Mouse (Mus musculus) hindbrain, embryonic 10.5 days (tissue): ENCODE results near the gene Defb29. TPM values are rescaled to one million over a fixed set of nuclear protein-coding genes. Genes with fewer than 3 reads are reported as not detected.

Experiments
- DNase-seq: peaks from one replicate; pipeline ENCODE4 v3.0.0-alpha.2; 2017; ENCODE audit warnings: low spot score
- H3K27ac ChIP-seq: fragments of 300-500 bp; sonication (generic); 2 replicates; pipeline ENCODE4 v1.5.1; 2016; ENCODE audit warnings: mild to moderate bottlenecking, moderate library complexity
- H3K27me3 ChIP-seq: fragments of 300-500 bp; sonication (generic); 2 replicates; pipeline ENCODE4 v1.6.1; 2016; ENCODE audit warnings: mild to moderate bottlenecking; ENCODE audit not compliant: poor library complexity, insufficient read depth, severe bottlenecking
- H3K36me3 ChIP-seq: fragments of 300-500 bp; sonication (generic); 2 replicates; pipeline ENCODE4 v1.6.1; 2016; ENCODE audit warnings: mild to moderate bottlenecking, moderate library complexity
- H3K4me1 ChIP-seq: fragments of 300-500 bp; sonication (generic); replicated peaks from 2 replicates; pipeline ENCODE4 v1.6.1; 2016; ENCODE audit warnings: mild to moderate bottlenecking
- H3K4me3 ChIP-seq: fragments of 300-500 bp; sonication (generic); 2 replicates; pipeline ENCODE4 v1.5.1; 2016; ENCODE audit warnings: mild to moderate bottlenecking, moderate library complexity
- H3K9me3 ChIP-seq: fragments of 300-500 bp; sonication (generic); 2 replicates; pipeline ENCODE4 v1.6.1; 2016; ENCODE audit warnings: mild to moderate bottlenecking, moderate library complexity
- WGBS: fragments of 180-500 bp; shearing (Covaris S2); methylation state at CpG from one replicate; pipeline ENCODE4 v1.1.7; 2016; 5-methylcytosine and 5-hydroxymethylcytosine counted together
- polyA plus RNA-seq: library from polyadenylated mRNA; unstranded; fragments of >200 nt; fragmentation: Nextera tagmentation; extraction: Ambion mirVana; gene quantifications from 2 replicates; pipeline ENCODE4 v1.2.1, GENCODE M21; 2016

The Defb29 gene
- polyA plus RNA-seq, 1 experiment from 2014 or later = not detected

DNA sequence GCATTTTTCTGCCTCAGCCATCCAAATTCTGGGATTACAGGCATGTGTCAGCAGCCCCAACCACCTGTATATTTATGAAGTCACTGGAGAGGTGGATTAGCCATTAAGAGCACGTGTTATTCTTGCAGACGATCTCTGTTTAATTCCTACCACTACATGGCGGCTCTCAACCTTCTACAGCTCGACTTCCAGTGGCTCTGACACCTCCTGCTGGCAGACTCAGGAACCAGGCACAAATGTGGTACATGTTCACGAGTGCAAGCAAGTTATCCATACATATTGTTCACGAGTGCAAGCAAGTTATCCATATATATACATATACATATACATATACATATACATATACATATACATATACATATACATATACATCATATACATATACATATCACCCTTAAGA lies 46.7 kb downstream of the Defb29 start:
- H3K4me1 ChIP-seq = no peaks in the 10 kb centered on the region
- 78% methylated on average over 6 of the region's 6 CpGs for WGBS

DNA sequence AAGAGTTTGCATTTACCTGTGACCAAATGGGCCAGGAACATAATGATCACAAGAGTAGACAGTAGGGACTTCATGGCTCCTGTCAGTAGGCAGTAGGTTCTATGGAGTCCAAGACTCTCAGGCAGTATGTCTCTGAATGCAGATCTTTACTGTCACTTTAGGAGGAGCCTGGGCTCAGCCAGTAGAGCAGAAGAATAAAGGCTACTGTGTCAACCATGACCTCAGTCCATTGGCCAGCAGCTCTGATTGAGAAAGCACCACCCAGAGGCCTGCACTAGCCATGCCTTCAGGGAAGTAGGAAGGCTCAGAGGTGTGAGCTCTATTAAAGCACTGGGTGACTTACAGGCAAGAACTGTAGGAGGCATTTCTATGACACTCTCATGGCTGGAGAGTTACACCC lies 49.9 kb downstream of the Defb29 start, which contains the start of gene Defb22:
Gene Defb22 (minus strand): TSS at position 101 of the 400 bp plus-strand sequence.
- Histone ChIP-seq H3K4me3 (no peak within 1 kb of the TSS), H3K36me3 (no peaks in the 10 kb centered on the region), H3K27me3 (no peaks in the 10 kb centered on the region), H3K4me1 (0 out of 2 replicates have a peak, but pooled peaks cover 5% of the 10 kb centered on the region), H3K9me3 (0 out of 2 replicates have a peak, but pooled peaks cover 3% of the 10 kb centered on the region), H3K27ac (no peak within 1 kb of the TSS)
- DNase-seq = no peak

More for the DNA sequence above, 46.7 kb downstream of the Defb29 start:
- DNase-seq = no peak
- Histone ChIP-seq H3K4me3 (no peak overlapping the region), H3K36me3 (no peaks in the 10 kb centered on the region), H3K27me3 (no peaks in the 10 kb centered on the region), H3K27ac (no peak overlapping the region), H3K9me3 (no peaks in the 10 kb centered on the region)

Other genes starting within 250 kb of the Defb29 start
- gene Tbc1d20, start 246.3 kb downstream of the Defb29 start, polyA plus RNA-seq = 27.7 and 30.0 TPM in 2 replicates
- 91.4 and 93.2 TPM in 2 replicates for gene Rbck1, start 207.4 kb downstream of the Defb29 start, polyA plus RNA-seq
- 1.3 and 3.0 TPM in 2 replicates for gene Trib3, start 196.1 kb downstream of the Defb29 start, polyA plus RNA-seq
- 1.4 and 5.1 TPM in 2 replicates for gene Nrsn2, start 163.5 kb downstream of the Defb29 start, polyA plus RNA-seq
- 9.5 and 11.1 TPM in 2 replicates for gene Sox12, start 142.0 kb downstream of the Defb29 start, polyA plus RNA-seq
- gene Zcchc3, start 125.1 kb downstream of the Defb29 start, polyA plus RNA-seq = 45.9 and 47.9 TPM in 2 replicates
- 1.3 and 3.3 TPM in 2 replicates for gene 6820408C15Rik, start 124.5 kb downstream of the Defb29 start, polyA plus RNA-seq
- gene Defb23, start 75.5 kb downstream of the Defb29 start, polyA plus RNA-seq = not detected in 2 replicates
- gene Defb20, start 63.0 kb downstream of the Defb29 start, polyA plus RNA-seq = not detected in 2 replicates
- gene Defb22, start 50.0 kb downstream of the Defb29 start, polyA plus RNA-seq = not detected in 2 replicates
- not detected in 2 replicates for gene Defb26, start 28.4 kb downstream of the Defb29 start, polyA plus RNA-seq
- gene Defb28, start 21.8 kb downstream of the Defb29 start, polyA plus RNA-seq = not detected in 2 replicates
- not detected in 2 replicates for gene Gm17416, start 29.2 kb upstream of the Defb29 start, polyA plus RNA-seq
- not detected in 2 replicates for gene Defb21, start 32.6 kb upstream of the Defb29 start, polyA plus RNA-seq
- not detected in 2 replicates for gene Defb19, start 40.2 kb upstream of the Defb29 start, polyA plus RNA-seq
- not detected in 2 replicates for gene Defb45, start 59.3 kb upstream of the Defb29 start, polyA plus RNA-seq
- not detected in 2 replicates for gene Defb36, start 64.2 kb upstream of the Defb29 start, polyA plus RNA-seq
- gene Defb25, start 83.0 kb upstream of the Defb29 start, polyA plus RNA-seq = not detected in 2 replicates
- gene Rem1, start 86.9 kb upstream of the Defb29 start, polyA plus RNA-seq = 0.35 and 0.37 TPM in 2 replicates
- 103 and 134 TPM in 2 replicates for gene H13, start 129.4 kb upstream of the Defb29 start, polyA plus RNA-seq
- 41.1 and 48.7 TPM in 2 replicates for gene Mcts2, start 146.9 kb upstream of the Defb29 start, polyA plus RNA-seq
- 168 and 176 TPM in 2 replicates for gene Id1, start 196.2 kb upstream of the Defb29 start, polyA plus RNA-seq
- 5.0 and 5.1 TPM in 2 replicates for gene Cox4i2, start 214.1 kb upstream of the Defb29 start, polyA plus RNA-seq